Mouse (Mus musculus): ENCODE measurements around the gene Cdc16. TPM values are rescaled to one million over a fixed set of nuclear protein-coding genes. Genes with fewer than 3 reads are reported as not detected.

The Cdc16 gene
- polyA plus RNA-seq (2012; fragmentation: generic; extraction: Trizol): 10 to 100 TPM; 10.5 to 69.3 TPM

DNA sequence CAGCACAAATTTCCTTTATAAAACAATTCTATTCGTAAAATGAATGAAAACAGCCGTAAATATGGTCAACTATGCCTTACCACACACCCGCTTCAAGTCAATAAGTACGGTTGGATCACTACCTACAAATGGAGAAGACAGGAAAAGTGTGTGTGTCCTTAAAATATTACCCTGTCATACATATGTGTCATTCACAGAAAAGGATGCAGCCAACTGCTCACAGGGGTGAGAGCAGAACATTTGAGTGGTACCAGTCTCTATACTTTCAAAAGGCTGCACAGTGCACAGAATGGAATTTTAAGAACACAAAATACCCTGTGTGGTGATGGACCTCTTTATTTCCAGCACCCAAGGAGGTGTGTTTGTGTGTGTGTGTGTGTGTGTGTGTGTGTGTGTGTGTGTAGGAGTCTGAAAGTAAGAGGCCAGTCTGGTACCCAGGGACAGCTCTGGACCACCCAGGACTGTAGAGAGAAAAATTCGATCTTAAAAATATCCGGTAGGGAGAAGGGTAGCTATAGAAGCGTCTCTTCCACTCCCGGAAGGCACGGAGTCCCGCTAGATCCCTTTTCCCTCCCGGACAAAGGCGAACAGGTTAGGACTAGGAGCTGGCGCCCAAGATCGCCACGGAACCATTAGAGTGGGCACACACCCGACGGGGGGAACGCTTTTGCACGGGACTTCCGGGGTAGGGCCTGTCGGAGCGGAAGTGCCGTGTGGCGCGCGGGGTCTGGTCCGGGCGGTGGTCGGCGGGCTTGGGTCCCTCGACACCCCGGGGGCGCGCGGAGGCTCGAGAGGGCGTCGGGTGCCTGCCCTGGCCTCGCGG is at the start of gene Cdc16:
Cdc16 (plus strand) TSS at position 695 of the 823 bp plus-strand sequence.

DNA sequence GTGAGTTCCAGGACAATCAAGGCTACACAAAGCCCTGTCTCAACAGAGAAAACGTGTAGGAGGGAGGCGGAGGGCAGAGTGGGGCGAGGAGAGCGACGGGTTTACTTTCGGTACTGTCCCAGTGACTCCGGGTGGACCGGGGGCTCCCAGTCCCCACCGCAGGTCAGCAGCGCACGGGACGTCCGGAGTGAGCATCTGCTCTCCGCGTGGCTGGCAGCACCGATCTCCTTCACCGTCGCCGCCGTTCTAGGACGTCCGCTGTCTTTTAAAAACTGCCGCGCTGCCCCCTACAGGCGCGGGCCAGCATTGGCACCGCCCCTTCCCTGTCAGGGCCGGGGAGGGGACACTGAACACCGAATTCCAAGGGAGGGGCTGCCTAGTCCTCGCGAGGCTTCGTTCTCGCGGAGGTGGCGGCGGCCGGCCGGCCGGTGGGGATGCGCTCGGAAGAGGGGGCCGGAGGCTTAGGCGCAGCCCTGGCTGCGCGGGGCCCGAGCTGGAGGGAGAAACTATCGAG is 27.8 kb downstream of the Cdc16 start, which contains the start of gene Upf3a:
Upf3a (plus strand) TSS at position 366 of the 514 bp plus-strand sequence.

Other genes starting within 250 kb of the Cdc16 start
- not detected for gene 1700029H14Rik, start 195.2 kb upstream of the Cdc16 start, polyA plus RNA-seq (2012; fragmentation: generic; extraction: Trizol)
- gene Rasa3, start 80.1 kb upstream of the Cdc16 start, polyA plus RNA-seq (2012; fragmentation: generic; extraction: Trizol): 10 to 100 TPM; 10.2 to 22.0 TPM
- gene Cfap97d2, start 51.8 kb upstream of the Cdc16 start, polyA plus RNA-seq (2012; fragmentation: generic; extraction: Trizol): under 1 TPM in 1 of 2 experiments, not detected in 1; 0.14 TPM
- 10 to 100 TPM; 12.2 to 32.1 TPM for gene Upf3a, start 27.9 kb downstream of the Cdc16 start, polyA plus RNA-seq (2012; fragmentation: generic; extraction: Trizol)
- gene AF366264, start 80.7 kb downstream of the Cdc16 start, polyA plus RNA-seq (2012; fragmentation: generic; extraction: Trizol): not detected
- 10 to 100 TPM in 1 of 2 experiments, 1 to 10 TPM in 1; 2.6 to 14.4 TPM for gene Champ1, start 112.0 kb downstream of the Cdc16 start, polyA plus RNA-seq (2012; fragmentation: generic; extraction: Trizol)
- gene Coprs, start 132.6 kb downstream of the Cdc16 start, polyA plus RNA-seq (2012; fragmentation: generic; extraction: Trizol): 10 to 100 TPM; 43.3 to 50.1 TPM

Measured in C3H10T1/2 (cell line).